Mouse (Mus musculus): ENCODE measurements around the gene Spon1. TPM values are rescaled to one million over a fixed set of nuclear protein-coding genes. Genes with fewer than 3 reads are reported as not detected.

The Spon1 gene
- total and polyA plus RNA-seq, 2 experiments from 2014 or later = 25.8 to 26.4 TPM

GRCm38 (mm10) chr7:114068956-114069533, 303.2 kb downstream of the Spon1 start:
- no peaks in the 10 kb centered on the region for H3K9me3 ChIP-seq (ENCODE audit: low read length)
- H3K4me2 ChIP-seq (ENCODE audit: low read depth) = no peak overlapping the region
- DNase-seq (no peak), ATAC-seq (no peak)
- no peak overlapping the region for H3K4me3 ChIP-seq (ENCODE audit: low read depth, low read length)
- H3K9ac ChIP-seq = no peak overlapping the region
- no peaks in the 10 kb centered on the region for H3K36me3 ChIP-seq (ENCODE audit: insufficient read depth)
- no peaks in the 10 kb centered on the region for H3K27me3 ChIP-seq (ENCODE audit: insufficient read depth, low read length)
- H3K27ac ChIP-seq (ENCODE audit: low read depth, low read length) = no peak overlapping the region
- TF ChIP-seq CTCF (IDR thresholded peaks at IDR 0.05; ENCODE audit: low read depth) = no peak
- 0 out of 2 replicates have a peak, but pooled peaks cover 5% of the 10 kb centered on the region for H3K4me1 ChIP-seq (ENCODE audit: insufficient read depth)
- 78% methylated on average over 11 of the region's 11 CpGs for WGBS

DNA sequence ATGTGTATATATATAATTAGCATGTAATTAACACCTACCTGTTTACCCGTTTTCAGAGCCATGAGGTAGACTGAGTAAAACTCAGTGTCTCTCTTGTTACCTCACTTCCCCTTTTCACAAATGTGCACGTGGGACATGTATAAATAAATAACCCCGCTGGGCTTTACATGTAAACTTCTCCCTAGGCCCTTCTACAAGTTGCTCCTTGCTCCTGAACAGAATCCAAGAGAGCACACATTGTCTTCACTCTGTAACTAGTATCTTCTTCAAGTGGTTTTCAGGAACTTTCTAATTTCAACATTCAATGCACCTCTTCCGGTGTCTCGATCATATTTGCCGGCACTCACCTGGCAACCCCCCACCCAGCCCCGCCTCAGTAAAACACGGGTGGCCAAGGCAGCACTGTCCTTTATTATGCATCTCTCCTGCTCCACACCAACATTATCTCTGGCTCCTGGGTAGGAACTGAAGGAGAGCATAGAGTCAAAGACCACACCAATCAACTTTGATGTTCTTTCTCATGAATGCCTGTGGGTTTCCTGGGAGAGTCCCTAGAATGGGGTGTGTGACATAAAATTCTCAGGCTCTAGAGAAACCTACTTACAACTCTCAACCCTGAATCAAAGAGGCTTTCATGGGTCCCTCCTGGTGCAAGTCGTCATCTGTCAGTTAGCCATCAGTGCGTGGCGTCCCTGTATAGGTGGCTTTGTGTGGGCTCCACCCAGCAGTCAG, 304.1 kb downstream of the Spon1 start:
- DNase-seq (no peak), ATAC-seq (no peak)
- no peaks in the 10 kb centered on the region for H3K9me3 ChIP-seq (ENCODE audit: low read length)
- H3K4me2 ChIP-seq (ENCODE audit: low read depth) = no peak overlapping the region
- H3K4me3 ChIP-seq (ENCODE audit: low read depth, low read length) = no peak overlapping the region
- 0 out of 2 replicates have a peak, but pooled peaks cover 5% of the 10 kb centered on the region for H3K4me1 ChIP-seq (ENCODE audit: insufficient read depth)
- no peaks in the 10 kb centered on the region for H3K36me3 ChIP-seq (ENCODE audit: insufficient read depth)
- WGBS = 89% methylated on average over 11 of the region's 11 CpGs
- TF ChIP-seq CTCF (IDR thresholded peaks at IDR 0.05; ENCODE audit: low read depth) = no peak
- H3K27me3 ChIP-seq (ENCODE audit: insufficient read depth, low read length) = no peaks in the 10 kb centered on the region
- H3K27ac ChIP-seq (ENCODE audit: low read depth, low read length) = no peak overlapping the region
- no peak overlapping the region for H3K9ac ChIP-seq

DNA sequence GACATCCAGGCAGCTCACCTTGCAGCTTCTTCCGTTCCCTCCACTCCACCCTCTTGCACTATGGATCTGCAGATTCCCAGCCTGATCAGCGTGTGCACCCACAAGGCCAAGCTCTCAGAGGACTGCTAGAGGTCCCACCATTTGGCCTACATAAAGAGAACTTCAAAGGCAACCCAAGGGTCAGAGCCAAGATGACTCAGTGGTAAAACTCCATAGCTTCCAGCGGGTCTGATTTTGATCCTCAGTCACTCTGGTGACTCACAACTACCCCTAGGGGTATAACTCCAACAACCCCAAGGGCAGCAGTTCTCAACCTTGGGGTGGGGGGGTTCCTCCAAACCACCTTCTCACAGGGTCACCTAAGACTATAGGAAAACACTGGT, 304.7 kb downstream of the Spon1 start:
- Histone ChIP-seq H3K9ac (no peak overlapping the region), H3K36me3 (ENCODE audit: insufficient read depth) (no peaks in the 10 kb centered on the region), H3K4me2 (ENCODE audit: low read depth) (no peak overlapping the region), H3K4me3 (ENCODE audit: low read depth, low read length) (no peak overlapping the region), H3K27ac (ENCODE audit: low read depth, low read length) (no peak overlapping the region), H3K27me3 (ENCODE audit: insufficient read depth, low read length) (no peaks in the 10 kb centered on the region), H3K9me3 (ENCODE audit: low read length) (no peaks in the 10 kb centered on the region), H3K4me1 (ENCODE audit: insufficient read depth) (0 out of 2 replicates have a peak, but pooled peaks cover 5% of the 10 kb centered on the region)
- ATAC-seq (no peak), DNase-seq (no peak)
- no peak for TF ChIP-seq CTCF (IDR thresholded peaks at IDR 0.05; ENCODE audit: low read depth)
- WGBS = 88% methylated on average over 3 of the region's 3 CpGs

GRCm38 (mm10) chr7:114071395-114071794, 305.6 kb downstream of the Spon1 start:
- TF ChIP-seq CTCF (IDR thresholded peaks at IDR 0.05; ENCODE audit: low read depth) = no peak
- Histone ChIP-seq H3K36me3 (ENCODE audit: insufficient read depth) (no peaks in the 10 kb centered on the region), H3K27ac (ENCODE audit: low read depth, low read length) (no peak overlapping the region), H3K4me3 (ENCODE audit: low read depth, low read length) (no peak overlapping the region), H3K4me1 (ENCODE audit: insufficient read depth) (0 out of 2 replicates have a peak, but pooled peaks cover under 1% of the 10 kb centered on the region), H3K9ac (no peak overlapping the region), H3K27me3 (ENCODE audit: insufficient read depth, low read length) (no peaks in the 10 kb centered on the region), H3K9me3 (ENCODE audit: low read length) (no peaks in the 10 kb centered on the region), H3K4me2 (ENCODE audit: low read depth) (no peak overlapping the region)
- DNase-seq (no peak), ATAC-seq (no peak)
- 85% methylated on average over 5 of the region's 5 CpGs for WGBS

DNA sequence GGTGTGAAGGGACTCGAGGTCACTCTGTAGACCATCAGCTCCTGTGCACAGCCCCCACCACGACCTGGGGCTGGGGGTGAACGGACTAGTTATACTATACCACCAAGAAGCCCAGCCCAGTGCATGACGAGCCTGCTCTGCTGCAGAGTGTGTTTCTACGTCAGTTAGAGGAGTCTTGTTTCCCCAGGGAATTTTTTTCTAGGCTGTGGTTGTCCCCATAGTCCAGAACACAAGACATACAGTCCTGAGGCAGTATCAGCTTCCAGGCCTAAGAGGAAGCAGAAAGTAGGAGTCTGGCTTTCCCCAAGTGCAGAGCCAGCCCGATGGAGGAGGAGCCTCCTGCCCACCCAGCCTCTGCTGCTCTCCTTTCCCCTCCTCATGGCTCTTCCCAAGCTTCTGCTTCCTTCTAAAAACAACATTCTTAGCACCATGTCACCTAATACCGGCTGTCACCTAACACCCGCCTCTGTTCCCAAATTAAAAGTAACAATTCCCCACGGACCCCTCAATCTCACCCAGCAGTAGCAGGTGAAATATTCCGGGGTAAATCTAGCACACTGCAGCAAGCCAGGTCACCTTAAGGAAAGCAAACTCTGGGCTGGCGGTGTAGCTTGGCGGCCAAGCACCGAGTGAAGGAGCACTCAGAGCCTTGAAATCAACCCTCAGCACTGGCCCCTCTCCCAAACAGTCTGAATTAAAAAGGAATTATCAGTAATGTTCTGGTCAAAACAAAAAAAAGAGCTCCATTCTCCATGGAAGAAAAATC, 306.2 kb downstream of the Spon1 start:
- H3K4me2 ChIP-seq (ENCODE audit: low read depth) = no peak overlapping the region
- H3K9me3 ChIP-seq (ENCODE audit: low read length) = no peaks in the 10 kb centered on the region
- H3K27me3 ChIP-seq (ENCODE audit: insufficient read depth, low read length) = no peaks in the 10 kb centered on the region
- H3K27ac ChIP-seq (ENCODE audit: low read depth, low read length) = no peak overlapping the region
- H3K36me3 ChIP-seq (ENCODE audit: insufficient read depth) = no peaks in the 10 kb centered on the region
- H3K9ac ChIP-seq = no peak overlapping the region
- 49% methylated on average over 13 of the region's 13 CpGs for WGBS
- H3K4me1 ChIP-seq (ENCODE audit: insufficient read depth) = no peaks in the 10 kb centered on the region
- ATAC-seq (0 out of 2 replicates have a peak, but pooled peaks have one; percentile 16), DNase-seq (no peak)
- H3K4me3 ChIP-seq (ENCODE audit: low read depth, low read length) = no peak overlapping the region
- no peak for TF ChIP-seq CTCF (IDR thresholded peaks at IDR 0.05; ENCODE audit: low read depth)

DNA sequence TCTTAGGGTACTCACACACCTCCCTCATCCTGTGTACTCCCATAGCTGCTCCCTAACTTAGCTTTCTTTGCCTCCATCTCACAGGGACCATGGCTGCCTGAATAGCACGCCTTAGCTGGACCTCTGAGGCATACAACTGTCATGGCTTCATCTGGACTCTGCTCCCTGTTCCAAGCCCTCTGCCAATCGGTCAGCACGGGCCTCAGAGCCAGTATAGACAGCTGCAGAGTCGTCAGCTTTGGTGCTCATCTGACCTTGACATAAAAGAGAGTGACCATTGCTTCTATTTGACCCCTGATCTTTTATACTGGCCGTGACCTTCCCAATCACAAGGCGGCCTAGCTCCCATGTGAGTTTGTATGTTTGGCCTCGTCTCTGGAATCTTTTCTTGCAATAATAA, 308.3 kb downstream of the Spon1 start:
- Histone ChIP-seq H3K9ac (no peak overlapping the region), H3K4me2 (ENCODE audit: low read depth) (no peak overlapping the region), H3K27me3 (ENCODE audit: insufficient read depth, low read length) (no peaks in the 10 kb centered on the region), H3K9me3 (ENCODE audit: low read length) (no peaks in the 10 kb centered on the region), H3K36me3 (ENCODE audit: insufficient read depth) (no peaks in the 10 kb centered on the region), H3K27ac (ENCODE audit: low read depth, low read length) (no peak overlapping the region), H3K4me3 (ENCODE audit: low read depth, low read length) (no peak overlapping the region), H3K4me1 (ENCODE audit: insufficient read depth) (no peaks in the 10 kb centered on the region)
- 77% methylated on average over 7 of the region's 7 CpGs for WGBS
- ATAC-seq (no peak), DNase-seq (no peak)
- no peak for TF ChIP-seq CTCF (IDR thresholded peaks at IDR 0.05; ENCODE audit: low read depth)

GRCm38 (mm10) chr7:114074595-114074994, 308.8 kb downstream of the Spon1 start:
- Histone ChIP-seq H3K4me1 (ENCODE audit: insufficient read depth) (no peaks in the 10 kb centered on the region), H3K4me3 (ENCODE audit: low read depth, low read length) (no peak overlapping the region), H3K9me3 (ENCODE audit: low read length) (no peaks in the 10 kb centered on the region), H3K4me2 (ENCODE audit: low read depth) (no peak overlapping the region), H3K9ac (no peak overlapping the region), H3K27me3 (ENCODE audit: insufficient read depth, low read length) (no peaks in the 10 kb centered on the region), H3K36me3 (ENCODE audit: insufficient read depth) (no peaks in the 10 kb centered on the region), H3K27ac (ENCODE audit: low read depth, low read length) (no peak overlapping the region)
- ATAC-seq = no peak
- no peak for TF ChIP-seq CTCF (IDR thresholded peaks at IDR 0.05; ENCODE audit: low read depth)
- 87% methylated on average over 2 of the region's 2 CpGs for WGBS
- no peak for DNase-seq

Measured in forebrain, postnatal 0 days (tissue).